Mouse (Mus musculus) effector memory CD4-positive, alpha-beta T cell, adult 5 months (primary cell): ENCODE measurements around the gene Gls. TPM values are rescaled to one million over a fixed set of nuclear protein-coding genes. Genes with fewer than 3 reads are reported as not detected.

Experiments used
- polyA plus RNA-seq: library from polyadenylated mRNA; unstranded; fragments of 100-300 nt; shearing (Covaris generic); gene quantifications from one replicate; pipeline ENCODE4 v1.2.1, GENCODE M21; 2017

Gls gene
- polyA plus RNA-seq = 372 TPM

GRCm38 (mm10) chr1:52233143-52233713 lies at the start of gene Gls:
TSS of gene Gls (minus strand) at chr1:52233232.

GRCm38 (mm10) chr1:52118860-52119591 lies 114.0 kb downstream of the Gls start, which contains the start of gene Stat1:
TSS of gene Stat1 (plus strand) at chr1:52119440.

Other genes starting within 250 kb of the Gls start
- 462 TPM for gene Stat4, start 246.1 kb downstream of the Gls start, polyA plus RNA-seq
- gene Stat1, start 113.8 kb downstream of the Gls start, polyA plus RNA-seq = 258 TPM